Mouse (Mus musculus): ENCODE measurements around the gene Mrpl46. TPM values are rescaled to one million over a fixed set of nuclear protein-coding genes. Genes with fewer than 3 reads are reported as not detected.

The Mrpl46 gene
- 60.6 TPM for polyA plus RNA-seq (2017; shearing (Covaris generic))

DNA sequence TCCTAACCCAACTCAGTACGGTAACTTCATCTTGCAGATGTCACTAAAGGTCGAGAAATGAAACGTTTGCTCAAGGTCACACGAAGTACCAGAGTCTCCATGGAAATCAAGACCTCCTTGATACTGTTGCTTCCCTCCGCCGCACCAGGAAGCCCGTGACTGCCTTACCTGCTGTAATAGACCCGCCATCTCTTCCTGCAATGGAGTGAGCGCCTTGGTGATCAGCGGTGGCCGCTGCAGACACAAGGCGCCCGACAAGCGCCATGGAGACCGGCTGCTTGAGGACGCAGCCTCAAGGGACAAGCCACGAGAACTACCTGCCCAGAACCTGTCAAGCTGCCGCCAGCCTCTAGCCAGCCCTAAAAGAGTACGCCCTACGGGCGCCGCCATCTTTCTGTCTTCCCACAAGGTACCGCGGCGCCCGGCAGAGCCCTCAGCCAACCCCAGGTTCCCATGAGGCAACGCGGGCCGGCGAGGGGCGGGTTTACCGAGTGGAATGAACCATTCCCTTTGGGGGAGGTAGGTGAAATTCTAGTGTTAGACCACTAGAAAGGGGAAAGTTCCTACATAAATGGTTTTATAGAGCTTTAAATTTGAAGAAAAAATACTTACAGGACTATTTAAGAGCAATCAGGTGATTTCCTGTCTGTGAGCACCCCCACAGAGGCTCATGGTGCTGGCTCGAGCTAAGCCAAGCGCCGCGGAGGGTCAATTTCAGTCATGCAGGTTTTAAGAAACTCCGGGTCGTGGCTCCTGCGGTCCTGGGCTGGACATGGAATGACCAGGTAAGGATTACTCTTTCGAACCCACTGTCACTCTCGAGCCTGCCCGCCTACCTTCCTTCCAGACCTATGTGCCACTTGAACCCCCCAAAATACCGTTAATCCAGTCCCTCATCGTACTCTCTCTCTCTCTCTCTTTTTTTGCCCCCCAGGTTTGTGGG is at the start of gene Mrpl46, which contains the start of gene Mrps11:
Gene Mrpl46, minus strand, starts transcription at position 893 of the 943 bp plus-strand sequence.
Gene Mrps11, plus strand, starts transcription at position 481 of the 943 bp plus-strand sequence.

GRCm38 (mm10) chr7:78737614-78738210 is 45.6 kb downstream of the Mrpl46 start, which contains the start of gene Ntrk3:
Ntrk3 (minus strand) TSS chr7:78738012.

Other genes with a start within 250 kb of the Mrpl46 start
- 7.1 TPM for gene Ntrk3, start 45.5 kb downstream of the Mrpl46 start, polyA plus RNA-seq (2017; shearing (Covaris generic))
- gene Mrps11, start 412 bp downstream of the Mrpl46 start, polyA plus RNA-seq (2017; shearing (Covaris generic)) = 52.4 TPM
- gene Det1, start 63.7 kb upstream of the Mrpl46 start, polyA plus RNA-seq (2017; shearing (Covaris generic)) = 27.8 TPM
- 46.7 TPM for gene Aen, start 112.3 kb upstream of the Mrpl46 start, polyA plus RNA-seq (2017; shearing (Covaris generic))
- gene Isg20, start 129.9 kb upstream of the Mrpl46 start, polyA plus RNA-seq (2017; shearing (Covaris generic)) = 148 TPM